Mouse (Mus musculus) monocyte, adult 2 months (primary cell): ENCODE results near the gene Crp.

Experiments
- DNase-seq, 2 experiments: peaks; one replicate each; pipeline ENCODE4 v3.0.0; 2022; ENCODE audit warnings: low spot score in 2 of 2, low read depth in 1 of 2

The Crp gene

GRCm38 (mm10) chr1:172711396-172711795 lies 13.5 kb downstream of the Crp start:
- DNase-seq, result no peak

- no peak for DNase-seq
Observed at GRCm38 (mm10) chr1:172711962-172712361, 14.1 kb downstream of the Crp start.

- no peak for DNase-seq
Observed at GRCm38 (mm10) chr1:172751241-172751640, 53.4 kb downstream of the Crp start.

DNA sequence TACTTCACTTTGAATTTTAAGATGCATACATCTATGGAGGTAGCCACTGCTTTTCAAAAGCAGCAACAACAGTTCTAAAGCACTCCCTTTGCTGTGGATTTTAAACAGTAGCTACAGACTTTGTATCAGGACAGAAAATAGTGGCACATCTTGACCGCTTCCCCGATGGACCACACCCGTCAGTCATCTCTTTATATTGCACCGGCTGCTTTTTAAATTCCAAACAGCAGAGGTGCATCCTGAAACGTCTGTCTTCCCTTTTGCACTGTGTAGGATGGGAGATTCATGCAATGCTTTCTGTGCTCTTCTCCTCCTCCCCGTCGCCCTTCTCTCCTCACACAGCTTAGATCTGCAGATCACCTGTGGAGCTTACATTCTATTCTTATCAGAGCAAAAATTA lies 57.3 kb downstream of the Crp start:
- DNase-seq, result no peak

GRCm38 (mm10) chr1:172759525-172759924 lies 61.7 kb downstream of the Crp start:
- no peak for DNase-seq

GRCm38 (mm10) chr1:172779195-172779594 lies 81.3 kb downstream of the Crp start:
- no peak for DNase-seq

GRCm38 (mm10) chr1:172785322-172785721 lies 87.5 kb downstream of the Crp start:
- no peak for DNase-seq

GRCm38 (mm10) chr1:172785886-172786285 lies 88.0 kb downstream of the Crp start:
- DNase-seq, result no peak

DNA sequence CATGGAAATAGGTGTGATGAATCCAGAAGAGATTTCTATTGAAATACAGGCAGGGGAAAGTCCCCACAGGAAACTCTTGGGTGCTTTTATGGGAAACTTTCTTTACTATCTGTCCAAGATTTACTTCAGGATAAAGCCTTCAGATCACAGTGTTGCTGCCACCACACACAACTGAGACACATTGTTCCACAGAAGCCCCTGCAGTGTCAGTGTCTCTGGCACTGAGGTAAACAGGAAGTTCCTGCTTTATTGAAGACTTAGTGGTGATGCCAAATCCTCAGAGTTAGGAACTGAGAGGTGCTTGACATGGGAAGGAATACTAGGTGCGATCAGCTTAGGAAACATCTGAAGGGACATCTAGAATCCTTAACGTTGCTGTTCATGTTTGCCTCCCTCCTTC lies 131.1 kb downstream of the Crp start:
- no peak for DNase-seq

GRCm38 (mm10) chr1:172847044-172847761 lies 149.3 kb downstream of the Crp start:
- no peak for DNase-seq

GRCm38 (mm10) chr1:172848171-172848570 lies 150.3 kb downstream of the Crp start:
- DNase-seq, result no peak

DNA sequence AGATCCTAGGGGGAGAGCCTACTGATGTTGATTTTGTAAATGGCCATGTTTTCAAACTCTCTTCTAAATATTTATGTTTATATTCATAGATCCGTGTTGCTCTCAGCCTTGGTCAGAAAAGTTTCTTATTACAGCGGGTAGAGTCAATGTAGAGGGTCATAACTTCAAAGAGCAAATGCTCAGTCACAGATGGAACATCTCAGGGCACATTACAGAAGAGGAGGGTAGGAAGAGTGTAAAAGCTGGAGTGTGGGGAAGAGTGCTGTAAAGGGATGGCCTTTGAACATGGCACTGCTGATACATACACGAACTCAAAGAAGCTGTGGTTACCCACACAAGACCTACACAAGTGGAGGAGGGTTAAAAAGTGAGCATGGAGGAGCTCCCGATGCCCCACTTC lies 177.4 kb downstream of the Crp start:
- no peak for DNase-seq

DNA sequence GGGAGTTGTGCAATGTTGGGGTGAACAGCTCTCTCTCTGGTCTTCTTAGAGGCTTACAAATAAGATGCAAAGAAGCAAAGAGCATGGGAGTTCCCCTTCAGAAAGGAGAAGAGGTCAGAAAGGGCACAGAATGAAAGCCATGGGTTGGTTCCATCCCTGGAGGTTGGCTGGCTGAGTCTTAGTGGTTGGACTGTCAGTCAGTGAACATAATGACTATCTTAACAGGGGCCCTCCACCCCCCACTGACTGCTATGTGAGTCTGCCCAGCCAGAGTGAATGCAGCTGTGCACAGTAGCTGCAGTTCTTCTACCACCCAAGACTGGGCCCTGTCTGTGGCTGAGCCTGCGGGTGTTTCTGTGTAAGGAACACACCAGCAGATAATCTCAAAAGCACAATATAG lies 178.8 kb downstream of the Crp start:
- no peak for DNase-seq
